Mouse (Mus musculus): ENCODE measurements around the gene Fam204a. TPM values are rescaled to one million over a fixed set of nuclear protein-coding genes. Genes with fewer than 3 reads are reported as not detected.

Fam204a gene
- total RNA-seq, 1 experiment: 19.5 TPM

GRCm38 (mm10) chr19:60231542-60231941, 5.0 kb upstream of the Fam204a start:
- Histone ChIP-seq H3K9me3 (ENCODE audit: control insufficient read depth, insufficient read depth, low read depth, low read length) (no peaks in the 10 kb centered on the region), H3K36me3 (ENCODE audit: control insufficient read depth, insufficient read depth, low read length, poor library complexity, severe bottlenecking) (no peaks in the 10 kb centered on the region), H3K4me1 (ENCODE audit: control insufficient read depth in 2 of 2, insufficient read depth in 2 of 2, low read length in 2 of 2, poor library complexity in 1 of 2) (peaks cover 0 to 2% of the 10 kb centered on the region in 2 experiments; a peak in 1 of 4 replicates), H3K9ac (ENCODE audit: insufficient read depth, low read depth, low read length, poor library complexity, severe bottlenecking) (no peak overlapping the region), H3K4me3 (ENCODE audit: insufficient read depth in 1 of 2, low read depth in 1 of 2, low read length in 2 of 2, poor library complexity in 1 of 2, severe bottlenecking in 1 of 2) (no peak overlapping the region), H3K27ac (ENCODE audit: insufficient read depth, low read depth, low read length, poor library complexity, severe bottlenecking) (no peak overlapping the region)
- in situ Hi-C loops (cut with MboI; ENCODE audit: low sequenced_read_pairs in 2 of 2, unreplicated experiment in 2 of 2): no loop called here
- no peak for DNase-seq (ENCODE audit: low read depth, low spot score)
- TF ChIP-seq ZNF384 (IDR thresholded peaks at IDR 0.05; ENCODE audit: low read depth, low read length): no peak
- no peak for TF ChIP-seq ZC3H11A (IDR thresholded peaks at IDR 0.05; ENCODE audit: borderline replicate concordance, low read depth, low read length)
- no peak for TF ChIP-seq HCFC1 (IDR thresholded peaks at IDR 0.05; ENCODE audit: borderline replicate concordance, insufficient read depth, low read length)
- TF ChIP-seq CHD2 (IDR thresholded peaks at IDR 0.05; ENCODE audit: low read depth, low read length): no peak
- no peak for TF ChIP-seq MAFK (IDR thresholded peaks at IDR 0.05; ENCODE audit: insufficient read depth, low read depth, low read length)

DNA sequence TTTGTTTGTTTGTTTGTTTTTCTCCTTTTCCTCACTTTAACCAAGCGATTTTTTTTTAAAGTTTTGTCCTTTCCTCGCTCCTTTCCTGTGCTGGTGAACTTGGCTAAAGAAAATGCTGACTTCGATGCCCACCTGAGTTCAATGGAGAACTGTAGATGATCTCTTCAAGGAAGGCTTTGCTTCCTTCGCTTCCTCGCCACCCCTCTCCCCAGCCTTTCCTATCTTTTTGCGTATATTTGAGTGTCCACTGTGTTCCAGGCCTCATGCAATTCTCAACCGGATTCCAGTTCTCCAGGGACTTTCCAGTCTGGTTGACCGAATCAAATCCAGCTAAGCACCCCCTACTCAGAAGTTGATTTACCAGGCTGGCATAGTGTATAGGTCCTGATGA, 339 bp upstream of the Fam204a start:
- TF ChIP-seq ZNF384 (IDR thresholded peaks at IDR 0.05; ENCODE audit: low read depth, low read length) (no peak), ZC3H11A (IDR thresholded peaks at IDR 0.05; ENCODE audit: borderline replicate concordance, low read depth, low read length) (no peak), HCFC1 (IDR thresholded peaks at IDR 0.05; ENCODE audit: borderline replicate concordance, insufficient read depth, low read length) (no peak), CHD2 (IDR thresholded peaks at IDR 0.05; ENCODE audit: low read depth, low read length) (no peak), MAFK (IDR thresholded peaks at IDR 0.05; ENCODE audit: insufficient read depth, low read depth, low read length) (no peak)
- no peaks in the 10 kb centered on the region for H3K9me3 ChIP-seq (ENCODE audit: control insufficient read depth, insufficient read depth, low read depth, low read length)
- DNase-seq (ENCODE audit: low read depth, low spot score): no peak
- H3K4me1 ChIP-seq (ENCODE audit: control insufficient read depth in 2 of 2, insufficient read depth in 2 of 2, low read length in 2 of 2, poor library complexity in 1 of 2): peaks cover 0 to 2% of the 10 kb centered on the region in 2 experiments; a peak in 2 of 4 replicates
- H3K27ac ChIP-seq (ENCODE audit: insufficient read depth, low read depth, low read length, poor library complexity, severe bottlenecking): no peak overlapping the region
- no peak overlapping the region for H3K9ac ChIP-seq (ENCODE audit: insufficient read depth, low read depth, low read length, poor library complexity, severe bottlenecking)
- in situ Hi-C loops (cut with MboI; ENCODE audit: low sequenced_read_pairs in 2 of 2, unreplicated experiment in 2 of 2): no loop called here
- no peaks in the 10 kb centered on the region for H3K36me3 ChIP-seq (ENCODE audit: control insufficient read depth, insufficient read depth, low read length, poor library complexity, severe bottlenecking)
- H3K4me3 ChIP-seq (ENCODE audit: insufficient read depth in 1 of 2, low read depth in 1 of 2, low read length in 2 of 2, poor library complexity in 1 of 2, severe bottlenecking in 1 of 2): no peak overlapping the region; a peak in 1 of 4 replicates

DNA sequence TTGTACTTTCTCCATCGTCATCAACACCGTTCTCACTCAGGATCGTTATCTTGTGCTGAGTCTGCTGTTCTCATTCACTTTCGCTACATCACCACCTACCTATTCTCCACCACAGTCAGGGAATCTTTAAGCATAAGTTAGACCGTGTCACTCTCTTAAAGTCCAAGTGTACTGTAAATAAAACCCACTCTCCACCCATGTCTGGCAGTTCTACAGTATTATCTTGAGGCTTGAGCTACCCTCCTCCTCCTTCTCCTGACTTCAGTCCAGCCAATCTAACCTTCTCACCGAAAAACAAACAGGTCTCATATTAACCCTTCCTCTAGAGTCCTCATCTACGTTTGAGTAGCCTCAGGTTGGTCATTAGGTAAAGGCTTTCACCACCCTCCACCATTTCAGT, 7.1 kb downstream of the Fam204a start:
- DNase-seq (ENCODE audit: low read depth, low spot score): no peak
- Histone ChIP-seq H3K4me3 (ENCODE audit: insufficient read depth in 1 of 2, low read depth in 1 of 2, low read length in 2 of 2, poor library complexity in 1 of 2, severe bottlenecking in 1 of 2) (no peak overlapping the region), H3K9me3 (ENCODE audit: control insufficient read depth, insufficient read depth, low read depth, low read length) (no peaks in the 10 kb centered on the region), H3K36me3 (ENCODE audit: control insufficient read depth, insufficient read depth, low read length, poor library complexity, severe bottlenecking) (no peaks in the 10 kb centered on the region), H3K4me1 (ENCODE audit: control insufficient read depth in 2 of 2, insufficient read depth in 2 of 2, low read length in 2 of 2, poor library complexity in 1 of 2) (no peaks in the 10 kb centered on the region), H3K27ac (ENCODE audit: insufficient read depth, low read depth, low read length, poor library complexity, severe bottlenecking) (no peak overlapping the region), H3K9ac (ENCODE audit: insufficient read depth, low read depth, low read length, poor library complexity, severe bottlenecking) (no peak overlapping the region)
- TF ChIP-seq ZC3H11A (IDR thresholded peaks at IDR 0.05; ENCODE audit: borderline replicate concordance, low read depth, low read length) (no peak), HCFC1 (IDR thresholded peaks at IDR 0.05; ENCODE audit: borderline replicate concordance, insufficient read depth, low read length) (no peak), CHD2 (IDR thresholded peaks at IDR 0.05; ENCODE audit: low read depth, low read length) (no peak), MAFK (IDR thresholded peaks at IDR 0.05; ENCODE audit: insufficient read depth, low read depth, low read length) (no peak), ZNF384 (IDR thresholded peaks at IDR 0.05; ENCODE audit: low read depth, low read length) (no peak)
- in situ Hi-C loops (cut with MboI; ENCODE audit: low sequenced_read_pairs in 2 of 2, unreplicated experiment in 2 of 2): no loop called here

DNA sequence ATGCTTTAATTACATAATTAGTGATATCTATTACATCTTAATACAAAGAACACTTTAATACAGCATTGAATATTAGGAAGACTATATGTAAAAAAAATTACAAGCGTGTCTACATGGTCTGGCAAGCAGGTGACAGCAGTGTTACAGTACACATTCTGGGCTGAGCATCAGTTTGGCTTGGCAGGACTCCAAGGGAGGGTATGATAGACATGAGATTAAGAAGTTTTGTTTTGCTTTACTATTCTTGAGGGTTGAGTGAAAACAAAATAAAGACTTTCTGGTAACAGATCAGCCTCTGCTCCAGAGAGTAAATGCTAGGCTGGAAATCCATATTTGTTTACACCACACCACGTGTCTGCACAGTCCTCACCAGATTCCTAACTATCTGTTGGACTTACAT, 8.5 kb downstream of the Fam204a start:
- in situ Hi-C loops (cut with MboI; ENCODE audit: low sequenced_read_pairs in 2 of 2, unreplicated experiment in 2 of 2): no loop called here
- no peaks in the 10 kb centered on the region for H3K4me1 ChIP-seq (ENCODE audit: control insufficient read depth in 2 of 2, insufficient read depth in 2 of 2, low read length in 2 of 2, poor library complexity in 1 of 2)

DNA sequence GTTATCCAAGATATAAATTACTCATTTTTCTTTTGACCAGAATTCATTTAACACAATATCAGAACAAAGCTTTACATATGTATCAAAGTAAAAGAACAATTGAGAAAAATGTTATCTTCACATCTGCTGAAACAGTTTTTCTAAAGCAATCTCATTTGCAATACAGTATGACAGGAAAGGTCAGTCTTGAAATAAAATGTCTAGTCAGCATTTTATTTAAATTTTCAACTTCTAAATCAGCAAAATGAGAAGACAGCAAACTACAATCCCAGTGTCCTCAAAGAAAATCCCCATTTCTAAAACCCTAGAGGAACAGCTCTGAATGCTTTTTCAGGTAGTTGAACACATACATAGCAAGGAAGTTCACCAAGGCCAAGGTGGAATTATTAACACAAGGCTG, 18.3 kb downstream of the Fam204a start:
- H3K9ac ChIP-seq (ENCODE audit: insufficient read depth, low read depth, low read length, poor library complexity, severe bottlenecking): no peak overlapping the region
- no peak overlapping the region for H3K27ac ChIP-seq (ENCODE audit: insufficient read depth, low read depth, low read length, poor library complexity, severe bottlenecking)
- H3K9me3 ChIP-seq (ENCODE audit: control insufficient read depth, insufficient read depth, low read depth, low read length): no peaks in the 10 kb centered on the region
- no peak overlapping the region for H3K4me3 ChIP-seq (ENCODE audit: insufficient read depth in 1 of 2, low read depth in 1 of 2, low read length in 2 of 2, poor library complexity in 1 of 2, severe bottlenecking in 1 of 2)
- H3K36me3 ChIP-seq (ENCODE audit: control insufficient read depth, insufficient read depth, low read length, poor library complexity, severe bottlenecking): no peaks in the 10 kb centered on the region; the same call in 1 of the 2 replicates
- TF ChIP-seq ZC3H11A (IDR thresholded peaks at IDR 0.05; ENCODE audit: borderline replicate concordance, low read depth, low read length): no peak
- TF ChIP-seq MAFK (IDR thresholded peaks at IDR 0.05; ENCODE audit: insufficient read depth, low read depth, low read length): peak; percentile 98
- no peaks in the 10 kb centered on the region for H3K4me1 ChIP-seq (ENCODE audit: control insufficient read depth in 2 of 2, insufficient read depth in 2 of 2, low read length in 2 of 2, poor library complexity in 1 of 2)
- no peak for DNase-seq (ENCODE audit: low read depth, low spot score)
- in situ Hi-C loops (cut with MboI; ENCODE audit: low sequenced_read_pairs in 2 of 2, unreplicated experiment in 2 of 2): no loop called here

More for the DNA sequence above, 8.5 kb downstream of the Fam204a start:
- Histone ChIP-seq H3K9ac (ENCODE audit: insufficient read depth, low read depth, low read length, poor library complexity, severe bottlenecking) (no peak overlapping the region), H3K27ac (ENCODE audit: insufficient read depth, low read depth, low read length, poor library complexity, severe bottlenecking) (no peak overlapping the region), H3K4me3 (ENCODE audit: insufficient read depth in 1 of 2, low read depth in 1 of 2, low read length in 2 of 2, poor library complexity in 1 of 2, severe bottlenecking in 1 of 2) (no peak overlapping the region), H3K9me3 (ENCODE audit: control insufficient read depth, insufficient read depth, low read depth, low read length) (no peaks in the 10 kb centered on the region), H3K36me3 (ENCODE audit: control insufficient read depth, insufficient read depth, low read length, poor library complexity, severe bottlenecking) (no peaks in the 10 kb centered on the region; the same call in 1 of the 2 replicates)
- TF ChIP-seq CHD2 (IDR thresholded peaks at IDR 0.05; ENCODE audit: low read depth, low read length): no peak
- no peak for TF ChIP-seq ZNF384 (IDR thresholded peaks at IDR 0.05; ENCODE audit: low read depth, low read length)
- TF ChIP-seq HCFC1 (IDR thresholded peaks at IDR 0.05; ENCODE audit: borderline replicate concordance, insufficient read depth, low read length): no peak
- no peak for TF ChIP-seq MAFK (IDR thresholded peaks at IDR 0.05; ENCODE audit: insufficient read depth, low read depth, low read length)
- TF ChIP-seq ZC3H11A (IDR thresholded peaks at IDR 0.05; ENCODE audit: borderline replicate concordance, low read depth, low read length): no peak
- DNase-seq (ENCODE audit: low read depth, low spot score): no peak
